Mouse (Mus musculus) embryonic facial prominence, embryonic 13.5 days (tissue): Measurements from ENCODE around the gene Car15. TPM values are rescaled to one million over a fixed set of nuclear protein-coding genes. Genes with fewer than 3 reads are reported as not detected.

Experiments used
- polyA plus RNA-seq: library from polyadenylated mRNA; unstranded; fragments of >200 nt; fragmentation: Nextera tagmentation; extraction: Ambion mirVana; gene quantifications from 2 replicates; pipeline ENCODE4 v1.2.1, GENCODE M21; 2015

Car15 gene
- polyA plus RNA-seq, 1 experiment from 2014 or later, result 3.0 TPM

Other genes starting within 250 kb of the Car15 start
- 39.0 and 39.8 TPM in 2 replicates for gene Smpd4, start 219.0 kb downstream of the Car15 start, polyA plus RNA-seq
- gene Ccdc74a, start 191.9 kb downstream of the Car15 start, polyA plus RNA-seq, result 8.7 and 10.4 TPM in 2 replicates
- gene Med15, start 105.5 kb downstream of the Car15 start, polyA plus RNA-seq, result 53.3 and 56.4 TPM in 2 replicates
- gene Klhl22, start 78.7 kb downstream of the Car15 start, polyA plus RNA-seq, result 88.8 and 97.7 TPM in 2 replicates
- gene Scarf2, start 41.1 kb downstream of the Car15 start, polyA plus RNA-seq, result 30.9 and 39.0 TPM in 2 replicates
- gene B830017H08Rik, start 5.2 kb downstream of the Car15 start, polyA plus RNA-seq, result 0.36 and 0.45 TPM in 2 replicates
- gene Gm20518, start 53.3 kb upstream of the Car15 start, polyA plus RNA-seq, result 0.14 and 0.39 TPM in 2 replicates
- gene Tssk1, start 55.9 kb upstream of the Car15 start, polyA plus RNA-seq, result 0.14 TPM in 1 of 2 replicates, not detected in the other
- 96.8 and 97.0 TPM in 2 replicates for gene Dgcr2, start 60.2 kb upstream of the Car15 start, polyA plus RNA-seq
- gene Tssk2, start 60.3 kb upstream of the Car15 start, polyA plus RNA-seq, result 0.20 TPM in 1 of 2 replicates, not detected in the other
- 43.7 and 46.9 TPM in 2 replicates for gene Ess2, start 73.0 kb upstream of the Car15 start, polyA plus RNA-seq
- gene Gsc2, start 76.7 kb upstream of the Car15 start, polyA plus RNA-seq, result not detected in 2 replicates
- gene Slc25a1, start 89.9 kb upstream of the Car15 start, polyA plus RNA-seq, result 77.7 and 90.5 TPM in 2 replicates
- not detected in 2 replicates for gene Vpreb2, start 142.1 kb upstream of the Car15 start, polyA plus RNA-seq
- 118 and 123 TPM in 2 replicates for gene Dgcr6, start 214.5 kb upstream of the Car15 start, polyA plus RNA-seq